ENCODE assay signal across 26 mouse cellular contexts in genomic region chr14:79241057-79241570, GRCm38 (mm10). TPM values are rescaled to one million over a fixed set of nuclear protein-coding genes. Genes with fewer than 3 reads are reported as not detected.
DNase-seq lines count a peak whose midpoint lies in the region; ATAC-seq and TF ChIP-seq lines count a peak whose summit lies in the region.
"Had no signal": no experiment of that assay in that cellular context is flagged by ENCODE, and none has a peak within 500 bp of the region (broad histone marks: within the 10 kb centered on the region; RNA-seq: fewer than 3 reads in every experiment).

No protein-coding gene starts in this region.

- H3K27ac ChIP-seq in lung, postnatal 0 days (ENCODE audit: low read length) = no peak overlapping the region
- no peak overlapping the region for H3K27ac ChIP-seq in embryonic facial prominence, embryonic 14.5 days (replicated peaks; ENCODE audit: low read depth, low read length)
- no peak overlapping the region for H3K27ac ChIP-seq in forebrain, embryonic 15.5 days (replicated peaks)
- H3K27ac ChIP-seq: heart, embryonic 10.5 days; kidney, embryonic 15.5 days; liver, embryonic 12.5 days; neural tube, embryonic 15.5 days had no signal

- DNase-seq in heart, adult 11 months = peak; percentile 78
- no peak for DNase-seq in heart, postnatal 25 days (ENCODE audit: low spot score)
- peak; percentile 11 for DNase-seq in lung, postnatal 0 days (ENCODE audit: low spot score)
- DNase-seq in lung, adult 18-20 months = no peak
- DNase-seq in embryonic facial prominence, embryonic 14.5 days (ENCODE audit: low spot score) = no peak
- peak; percentile 35 for DNase-seq in naive thymus-derived CD4-positive, alpha-beta T cell, adult 2 months (ENCODE audit: low read depth)
- DNase-seq in gastrocnemius, postnatal 36 days = no peak
- DNase-seq: adrenal gland, postnatal 36 days; cerebellum, adult 8-10 months; forebrain, postnatal 0 days; layer of hippocampus, postnatal 36 days; lung, postnatal 10 days had no signal

- WGBS in lung, postnatal 0 days = 46% methylated on average over 4 of the region's 4 CpGs
- 35% methylated on average over 4 of the region's 4 CpGs for WGBS in embryonic facial prominence, embryonic 14.5 days
- 88% methylated on average over 4 of the region's 4 CpGs for WGBS in forebrain, embryonic 15.5 days

- intact Hi-C loops in heart, postnatal 25 days (cut with DNase I) = no loop called here
- intact Hi-C loops in gastrocnemius, postnatal 36 days (cut with DNase I) = no loop called here

- TF ChIP-seq EP300 in lung, postnatal 0 days (IDR thresholded peaks at IDR 0.05) = no peak

- H3K27me3 ChIP-seq in lung, postnatal 0 days (replicated peaks; ENCODE audit: insufficient read depth, low read length) = no peaks in the 10 kb centered on the region
- no peaks in the 10 kb centered on the region for H3K27me3 ChIP-seq in embryonic facial prominence, embryonic 14.5 days (replicated peaks; ENCODE audit: control insufficient read depth, insufficient read depth, low read length)
- no peaks in the 10 kb centered on the region for H3K27me3 ChIP-seq in forebrain, embryonic 15.5 days
- H3K27me3 ChIP-seq: kidney, embryonic 15.5 days; liver, embryonic 12.5 days; megakaryocyte, embryonic 14.5 days; neural tube, embryonic 15.5 days had no signal

- H3K4me3 ChIP-seq in lung, postnatal 0 days (ENCODE audit: low read depth, low read length) = no peak overlapping the region
- H3K4me3 ChIP-seq in embryonic facial prominence, embryonic 14.5 days (ENCODE audit: low read depth, low read length) = no peak overlapping the region
- no peak overlapping the region for H3K4me3 ChIP-seq in forebrain, embryonic 15.5 days
- H3K4me3 ChIP-seq: heart, embryonic 10.5 days; kidney, embryonic 15.5 days; liver, embryonic 12.5 days; megakaryocyte, embryonic 14.5 days; neural tube, embryonic 15.5 days had no signal

- no peaks in the 10 kb centered on the region for H3K4me1 ChIP-seq in lung, postnatal 0 days (ENCODE audit: insufficient read depth, low read depth, low read length)
- peaks cover 5% of the 10 kb centered on the region; the same call in 1 of the 2 replicates for H3K4me1 ChIP-seq in embryonic facial prominence, embryonic 14.5 days (ENCODE audit: control insufficient read depth, insufficient read depth, low read length)
- H3K4me1 ChIP-seq in forebrain, embryonic 15.5 days = peaks cover 17% of the 10 kb centered on the region
- H3K4me1 ChIP-seq: kidney, embryonic 15.5 days; liver, embryonic 12.5 days had no signal

- no peaks in the 10 kb centered on the region for H3K9me3 ChIP-seq in lung, postnatal 0 days (ENCODE audit: low read length)
- peaks cover 5% of the 10 kb centered on the region; the same call in 1 of the 2 replicates for H3K9me3 ChIP-seq in embryonic facial prominence, embryonic 14.5 days (ENCODE audit: control insufficient read depth, low read length)
- H3K9me3 ChIP-seq in forebrain, embryonic 15.5 days = no peaks in the 10 kb centered on the region
- H3K9me3 ChIP-seq: heart, embryonic 10.5 days; kidney, embryonic 15.5 days; liver, embryonic 12.5 days; neural tube, embryonic 15.5 days had no signal

- no peak for ATAC-seq in lung, postnatal 0 days
- 0 out of 2 replicates have a peak, but pooled peaks have one; percentile 18 for ATAC-seq in embryonic facial prominence, embryonic 14.5 days (ENCODE audit: low read depth)
- ATAC-seq in forebrain, embryonic 15.5 days (replicated peaks) = no peak
- ATAC-seq: activated CD4-positive, CD25-positive, alpha-beta regulatory T cell, adult 4 months; forebrain, postnatal 0 days; inflammation-experienced regulatory T-cells, adult 6 months; liver, embryonic 12.5 days had no signal

- H3K36me3 ChIP-seq in lung, postnatal 0 days (ENCODE audit: insufficient read depth, low read length) = no peaks in the 10 kb centered on the region
- H3K36me3 ChIP-seq in embryonic facial prominence, embryonic 14.5 days (ENCODE audit: control insufficient read depth, insufficient read depth, low read length) = no peaks in the 10 kb centered on the region
- no peaks in the 10 kb centered on the region for H3K36me3 ChIP-seq in forebrain, embryonic 15.5 days
- H3K36me3 ChIP-seq: kidney, embryonic 15.5 days; liver, embryonic 12.5 days; neural tube, embryonic 15.5 days had no signal

- TF ChIP-seq CTCF in lung, postnatal 0 days (IDR thresholded peaks at IDR 0.05) = no peak

- no peak overlapping the region for H3K9ac ChIP-seq in lung, postnatal 0 days (replicated peaks; ENCODE audit: low read depth)
- H3K9ac ChIP-seq in embryonic facial prominence, embryonic 14.5 days (ENCODE audit: low read depth, low read length) = no peak overlapping the region
- no peak overlapping the region for H3K9ac ChIP-seq in forebrain, embryonic 15.5 days (replicated peaks)
- H3K9ac ChIP-seq: forebrain, postnatal 0 days; kidney, embryonic 15.5 days; liver, embryonic 12.5 days; neural tube, embryonic 15.5 days had no signal

- H3K4me2 ChIP-seq in lung, postnatal 0 days (replicated peaks; ENCODE audit: low read depth, low read length) = no peak overlapping the region
- no peak overlapping the region for H3K4me2 ChIP-seq in embryonic facial prominence, embryonic 14.5 days (ENCODE audit: low read depth, low read length)
- H3K4me2 ChIP-seq in forebrain, embryonic 15.5 days (replicated peaks) = no peak overlapping the region
- H3K4me2 ChIP-seq: kidney, embryonic 15.5 days; liver, embryonic 12.5 days; neural tube, embryonic 15.5 days had no signal

RNA-seq across cellular contexts. Expression of gene Zfp957, which starts 6.1 kb away (rescaled TPM):
- total RNA-seq in heart, postnatal 25 days (2021) = not detected
- not detected in 2 replicates for polyA plus RNA-seq in lung, postnatal 0 days (2015; fragmentation: Nextera tagmentation; extraction: Ambion mirVana)
- polyA plus RNA-seq in embryonic facial prominence, embryonic 14.5 days (2014; fragmentation: Nextera tagmentation; extraction: Ambion mirVana) = not detected in 2 replicates
- not detected in 2 replicates for polyA plus RNA-seq in forebrain, embryonic 15.5 days (2015; fragmentation: Nextera tagmentation; extraction: Ambion mirVana)
- not detected for total RNA-seq in gastrocnemius, postnatal 36 days (2021)
- total RNA-seq: adrenal gland, postnatal 36 days; common myeloid progenitor, adult 5-6 weeks; forebrain, postnatal 0 days; gastrocnemius, adult 8-10 months; layer of hippocampus, adult 18-20 months; layer of hippocampus, postnatal 36 days; left cerebral cortex, postnatal 25 days; monocyte, adult 5-6 weeks had no signal
- polyA plus RNA-seq: forebrain, postnatal 0 days; hindbrain, embryonic 11.5 days; liver, embryonic 12.5 days; neural tube, embryonic 15.5 days had no signal

Comparison
In these comparisons a context has a peak if more than half of its experiments do, and no peak if none do; other contexts are left out.
1. DNase-seq: peak in heart, adult 11 months (single experiment), lung, postnatal 0 days (single experiment) and naive thymus-derived CD4-positive, alpha-beta T cell, adult 2 months (single experiment); none in heart, postnatal 25 days (single experiment), lung, adult 18-20 months (0 of 2), embryonic facial prominence, embryonic 14.5 days (single experiment) and gastrocnemius, postnatal 36 days (0 of 2).